Mouse (Mus musculus): ENCODE data around the gene Serpinc1.
"Not testable (repeated sequence)": the region's sequence is repeated elsewhere in the genome, so short reads cannot be mapped to it uniquely, and the experiment has no call there.

The Serpinc1 gene

DNA sequence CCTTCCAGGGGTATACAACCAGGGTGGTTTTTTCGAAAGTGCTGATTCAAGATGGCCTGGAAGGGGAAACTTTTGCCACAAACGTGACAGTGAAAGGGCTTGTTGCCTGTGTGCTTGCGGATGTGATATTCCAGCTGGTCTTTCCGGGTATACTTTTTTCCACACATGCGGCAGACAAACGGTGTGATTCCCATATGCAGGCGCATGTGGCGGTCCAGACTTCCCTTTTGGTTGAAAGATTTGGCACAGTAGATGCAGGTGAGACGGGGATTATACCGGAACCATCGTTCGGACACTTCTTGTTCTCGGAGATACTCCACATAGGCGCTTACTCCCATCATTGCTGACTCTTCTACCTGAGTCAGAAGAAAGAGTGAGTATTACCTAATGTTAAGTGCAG is 41.7 kb downstream of the Serpinc1 start:
- in situ Hi-C loops (cut with MseI, MboI), result no loop called here

GRCm38 (mm10) chr1:161025410-161026210 is 47.2 kb downstream of the Serpinc1 start:
- in situ Hi-C loops (cut with MseI, MboI), result no loop called here

- in situ Hi-C loops (cut with MseI, MboI), result no loop called here
These were observed 48.8 kb downstream of the Serpinc1 start for GRCm38 (mm10) chr1:161027196-161027595.

DNA sequence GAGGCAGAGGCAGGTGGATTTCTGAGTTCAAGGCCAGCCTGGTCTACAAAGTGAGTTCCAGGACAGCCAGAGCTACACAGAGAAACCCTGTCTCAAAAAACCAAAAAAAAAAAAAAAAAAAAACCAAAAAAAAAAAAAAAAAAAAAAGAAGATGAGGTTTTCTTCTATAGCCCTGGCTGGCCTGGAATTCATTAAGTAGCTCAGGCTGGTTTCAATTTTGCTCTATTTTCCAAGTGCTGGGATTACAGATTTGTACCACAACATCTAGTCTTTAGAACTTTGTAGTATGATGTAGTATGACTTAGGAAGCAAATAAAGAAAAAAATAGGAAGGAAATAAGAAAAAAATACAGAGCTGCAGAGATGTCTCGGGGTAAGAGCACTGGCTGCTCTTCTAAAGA is 50.0 kb downstream of the Serpinc1 start:
- in situ Hi-C loops (cut with MseI, MboI), result not testable (repeated sequence)

DNA sequence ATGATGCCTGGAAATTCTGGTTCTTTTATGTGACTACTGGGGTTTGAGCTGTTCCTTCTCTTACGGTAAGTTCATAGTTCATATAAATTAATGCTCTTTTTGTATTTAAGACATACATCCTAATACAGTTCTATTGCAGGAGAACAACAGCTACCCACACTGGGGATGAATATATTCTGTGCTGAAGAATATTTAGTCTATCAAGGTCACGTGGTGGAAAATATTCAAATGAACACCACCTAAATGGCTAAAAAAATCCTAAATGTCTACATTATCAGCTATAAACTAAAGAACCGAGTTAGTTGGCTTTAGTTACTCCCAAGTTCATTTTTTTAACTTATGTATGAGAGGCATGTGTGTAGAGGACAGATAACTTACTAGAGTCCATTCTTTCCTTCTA is 51.7 kb downstream of the Serpinc1 start:
- in situ Hi-C loops (cut with MseI, MboI), result no loop called here

- in situ Hi-C loops (cut with MseI, MboI), result no loop called here
These were observed 53.5 kb downstream of the Serpinc1 start for GRCm38 (mm10) chr1:161031881-161032280.

- in situ Hi-C loops (cut with MseI, MboI), result no loop called here
These were observed 54.0 kb downstream of the Serpinc1 start for GRCm38 (mm10) chr1:161032345-161032744.

GRCm38 (mm10) chr1:161033856-161034434 is 55.6 kb downstream of the Serpinc1 start:
- in situ Hi-C loops (cut with MseI, MboI), result no loop called here

DNA sequence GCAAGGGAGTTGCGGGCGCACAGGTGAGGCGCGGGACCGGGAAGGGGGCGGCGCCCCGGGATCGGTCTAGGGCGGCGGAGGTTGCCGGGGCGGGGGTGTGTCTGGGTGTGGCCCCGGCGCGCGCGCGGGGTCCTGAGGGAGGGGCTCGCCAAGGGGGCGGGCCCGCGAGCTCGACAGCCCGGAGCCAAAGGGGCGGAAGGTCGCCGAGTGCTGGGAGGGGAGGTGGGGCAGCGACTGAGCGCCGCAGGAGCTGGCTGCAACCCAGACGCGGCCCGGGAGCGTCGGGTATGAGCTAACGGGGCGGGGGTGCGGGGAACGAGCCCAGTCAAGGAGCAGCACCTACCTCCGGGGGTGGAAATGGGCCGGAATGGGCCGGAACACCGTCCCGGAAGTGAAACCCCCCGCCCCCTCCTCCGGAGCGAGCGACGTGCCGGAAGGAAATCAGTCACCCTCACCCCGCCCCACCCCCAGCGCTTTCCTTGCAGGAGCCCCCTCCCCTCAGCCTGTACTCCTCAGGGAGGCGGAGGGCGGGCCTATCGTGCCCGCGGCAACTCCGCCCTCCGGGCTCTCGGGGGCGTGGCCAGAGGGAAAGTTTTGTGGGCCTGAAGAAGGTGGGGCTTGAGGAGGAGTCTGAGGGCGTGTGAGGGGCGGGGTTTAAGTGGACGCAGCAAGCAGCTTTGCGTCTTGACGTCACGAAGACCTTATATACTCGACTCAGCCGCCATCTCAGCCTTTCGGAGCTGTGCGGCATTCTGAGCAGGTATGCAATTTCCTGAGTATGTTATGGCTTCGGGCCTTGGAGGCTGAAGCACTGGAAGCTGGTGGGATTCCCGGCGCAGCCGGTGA is 56.3 kb downstream of the Serpinc1 start, which contains the start of gene Zbtb37:
Gene Zbtb37, minus strand, starts transcription at position 415 of the 846 bp plus-strand sequence.
- in situ Hi-C loops (cut with MseI, MboI), result no loop called here

- in situ Hi-C loops (cut with MseI, MboI), result no loop called here
These were observed 56.9 kb downstream of the Serpinc1 start for GRCm38 (mm10) chr1:161035281-161035785.

DNA sequence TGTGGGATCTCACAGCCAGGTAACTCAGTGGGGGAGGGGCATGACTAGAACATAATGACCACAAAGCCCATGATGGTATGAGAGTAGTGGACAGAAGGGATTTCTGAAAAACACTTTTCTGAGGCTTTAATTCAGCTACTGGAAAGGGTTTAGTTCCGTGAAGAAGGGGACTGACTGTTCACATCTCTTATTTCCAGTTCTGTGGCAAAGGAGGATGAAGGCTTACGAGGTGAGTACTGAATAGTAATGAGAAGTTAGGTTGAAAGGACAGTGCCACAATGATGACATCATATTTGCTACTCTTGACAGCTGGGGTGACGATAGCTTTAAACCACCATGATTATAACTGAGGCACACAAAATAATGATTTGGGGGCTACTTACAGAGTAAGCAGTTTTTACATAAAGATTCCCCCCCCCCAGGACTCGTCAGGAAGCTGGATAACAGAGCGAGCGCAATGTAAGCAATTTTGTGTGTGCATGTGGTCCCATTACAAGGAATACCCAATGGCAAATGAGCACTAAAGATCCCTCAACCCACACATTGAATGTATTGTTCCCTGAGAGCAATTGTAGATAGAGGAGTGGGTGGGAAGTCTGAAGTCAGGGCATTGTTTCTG is 57.5 kb downstream of the Serpinc1 start:
- in situ Hi-C loops (cut with MseI, MboI), result no loop called here

GRCm38 (mm10) chr1:161036411-161036841 is 58.0 kb downstream of the Serpinc1 start:
- in situ Hi-C loops (cut with MseI, MboI), result no loop called here

DNA sequence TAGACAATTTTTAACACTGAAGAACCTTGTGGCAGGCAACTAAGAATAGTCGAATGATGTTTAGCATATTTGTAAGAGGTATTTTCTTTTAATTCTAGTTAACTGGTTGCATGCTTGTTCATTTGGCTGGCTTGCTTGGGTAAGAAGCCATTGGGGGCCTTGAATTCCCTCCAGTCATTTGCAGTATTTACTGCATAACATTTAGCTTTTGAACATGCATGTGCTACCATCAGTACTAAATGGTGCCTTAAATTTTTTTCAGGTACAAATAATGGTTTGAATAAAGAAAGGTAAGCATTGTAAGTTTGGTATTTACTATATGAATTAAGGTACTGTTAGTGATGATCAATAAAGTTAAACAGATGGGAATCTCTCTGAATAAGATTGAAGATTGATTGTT is 58.6 kb downstream of the Serpinc1 start:
- in situ Hi-C loops (cut with MseI, MboI), result no loop called here

- in situ Hi-C loops (cut with MseI, MboI), result no loop called here
These were observed 59.2 kb downstream of the Serpinc1 start for GRCm38 (mm10) chr1:161037599-161037998.

GRCm38 (mm10) chr1:161038004-161038403 is 59.6 kb downstream of the Serpinc1 start:
- in situ Hi-C loops (cut with MseI, MboI), result no loop called here

DNA sequence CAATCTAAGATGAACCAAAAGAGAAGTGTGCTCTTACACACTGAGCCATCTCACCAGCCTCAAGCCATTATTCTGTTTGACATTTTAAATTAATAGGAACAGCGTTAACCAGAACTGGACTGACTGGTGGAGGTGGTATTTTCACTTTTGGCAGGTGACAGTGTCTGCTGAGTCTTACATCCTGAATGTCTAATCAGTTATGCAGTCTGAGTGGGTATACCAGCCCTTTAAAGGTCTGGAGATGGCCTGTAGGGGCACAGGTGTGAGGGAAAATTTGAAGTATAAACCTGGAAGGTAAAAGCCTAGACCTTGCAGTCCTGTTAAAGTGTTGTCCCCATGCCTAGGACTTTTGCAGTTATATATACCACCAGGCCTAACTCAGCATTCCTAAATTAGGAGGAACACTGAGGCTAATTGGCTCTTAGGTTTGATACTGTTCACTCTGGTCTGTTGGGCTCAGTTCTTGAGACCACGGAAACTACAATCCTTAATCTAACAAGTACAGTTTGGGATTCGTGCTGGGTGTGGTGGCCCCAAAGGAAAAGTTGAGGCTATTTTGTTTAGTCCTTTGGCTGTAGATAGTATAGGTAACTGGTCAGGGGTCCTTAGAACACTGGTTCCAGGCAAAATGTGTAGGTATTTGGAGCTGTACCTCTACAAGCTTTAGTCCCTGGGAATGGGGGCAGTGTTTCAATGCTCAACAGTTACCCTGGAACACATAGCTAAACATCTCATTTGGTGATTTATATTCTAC is 60.8 kb downstream of the Serpinc1 start:
- in situ Hi-C loops (cut with MseI, MboI), result no loop called here

DNA sequence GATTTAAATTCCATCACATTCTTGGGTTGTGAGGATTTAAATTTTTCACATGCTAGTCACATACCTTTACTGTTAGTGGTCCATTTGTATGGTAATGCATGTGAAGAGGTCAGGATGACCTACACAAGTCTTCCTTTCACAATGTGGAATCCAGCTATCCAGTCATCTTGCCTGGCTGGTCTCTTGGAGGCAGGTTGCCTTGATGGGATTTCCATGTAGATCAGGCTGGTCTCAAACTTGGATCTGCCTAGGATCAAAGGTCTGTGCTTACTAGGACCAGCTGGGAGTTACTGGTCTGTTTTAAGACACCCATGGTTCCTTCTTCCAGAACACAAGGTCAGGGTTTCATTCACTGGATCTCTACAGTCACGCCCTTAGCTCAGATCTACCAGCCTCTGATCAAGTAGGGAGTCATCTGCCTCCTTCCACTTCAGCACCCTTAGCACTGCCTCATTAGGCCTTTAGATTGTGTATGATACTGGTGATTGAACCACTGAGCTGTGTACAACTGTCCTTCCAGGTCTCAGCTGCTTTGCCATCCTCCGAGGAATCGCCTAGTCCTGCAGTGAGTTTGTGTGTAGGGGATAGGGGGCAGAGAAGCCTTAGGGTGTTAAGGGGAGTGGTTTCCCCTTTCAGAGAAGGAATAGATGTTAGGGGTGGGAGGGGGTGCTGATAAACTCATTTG is 61.5 kb downstream of the Serpinc1 start:
- in situ Hi-C loops (cut with MseI, MboI), result no loop called here

DNA sequence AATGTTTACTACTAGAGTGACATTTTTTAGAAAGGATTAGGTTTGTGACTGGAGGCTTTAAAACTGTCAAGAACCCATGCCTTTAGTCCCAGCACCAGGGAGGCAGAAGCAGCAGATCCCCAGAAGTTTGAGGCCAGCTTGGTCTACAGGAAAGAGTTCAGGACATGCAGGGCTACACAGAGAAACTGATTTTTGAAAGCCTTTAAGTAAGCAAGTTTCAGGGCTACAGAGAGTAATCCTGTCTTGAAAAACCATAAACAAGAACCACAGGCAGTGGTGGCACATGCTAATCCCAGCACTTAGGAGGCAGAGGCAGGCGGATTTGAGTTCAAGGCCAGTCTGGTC is 62.0 kb downstream of the Serpinc1 start:
- in situ Hi-C loops (cut with MseI, MboI), result no loop called here

DNA sequence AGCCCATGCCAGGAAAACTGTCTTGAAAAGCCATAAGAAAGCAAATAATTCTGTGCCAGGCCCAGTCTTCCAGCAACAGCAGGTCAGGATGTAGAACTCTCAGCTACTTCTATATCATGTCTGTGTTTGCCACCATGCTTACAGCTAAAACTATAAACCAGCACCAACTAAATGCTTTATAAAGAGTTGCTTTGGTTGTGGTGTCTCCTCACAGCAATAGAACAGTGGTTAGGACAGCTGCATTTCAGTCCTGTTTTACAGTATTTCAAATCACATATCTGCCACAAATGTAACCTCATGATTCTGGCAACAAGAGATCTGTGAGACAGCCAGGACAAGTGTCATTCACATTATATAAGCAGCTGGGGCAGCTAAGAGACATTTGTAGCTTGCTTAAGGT is 62.5 kb downstream of the Serpinc1 start:
- in situ Hi-C loops (cut with MseI, MboI), result no loop called here

- in situ Hi-C loops (cut with MseI, MboI), result no loop called here
These were observed 63.1 kb downstream of the Serpinc1 start for GRCm38 (mm10) chr1:161041261-161042020.

Measured in mouse trophoblast stem cell (cell line).